Mouse (Mus musculus) left cerebral cortex, adult 18-20 months (tissue): Measurements from ENCODE around the gene Vdac2. TPM values are rescaled to one million over a fixed set of nuclear protein-coding genes. Genes with fewer than 3 reads are reported as not detected.
A peak's percentile ranks its signal among the peaks of the same experiment; 100 is the strongest.

Experiments
- DNase-seq, 2 experiments: peaks; one replicate each; pipeline ENCODE4 v3.0.0; 2021 to 2022; ENCODE audit warnings: low spot score in 2 of 2, mixed read lengths in 1 of 2
- total RNA-seq, 2 experiments: library from RNA; stranded (reverse); gene quantifications; 2 replicates each; pipeline ENCODE4 v1.2.3; 2021

Gene Vdac2
- total RNA-seq, 2 experiments from 2014 or later = 228 to 254 TPM

- DNase-seq = no peak
These were observed 10.4 kb upstream of the Vdac2 start for GRCm38 (mm10) chr14:21814606-21815005.

- no peak for DNase-seq
These were observed 8.8 kb upstream of the Vdac2 start for GRCm38 (mm10) chr14:21816255-21816654.

- DNase-seq = no peak
These were observed 7.6 kb upstream of the Vdac2 start for GRCm38 (mm10) chr14:21817453-21817852.

- DNase-seq = no peak
These were observed 4.0 kb upstream of the Vdac2 start for GRCm38 (mm10) chr14:21820880-21821505.

GRCm38 (mm10) chr14:21822307-21822706 lies 2.7 kb upstream of the Vdac2 start:
- no peak for DNase-seq

- peak; percentile 65 to 70 for DNase-seq
These were observed 2.2 kb upstream of the Vdac2 start for GRCm38 (mm10) chr14:21822795-21823374.

- DNase-seq = no peak
These were observed 1.1 kb upstream of the Vdac2 start for GRCm38 (mm10) chr14:21823897-21824296.

- no peak for DNase-seq
These were observed 901 bp downstream of the Vdac2 start for GRCm38 (mm10) chr14:21825786-21826491.

- DNase-seq = peak; percentile 93 to 96
These were observed 6.1 kb downstream of the Vdac2 start for GRCm38 (mm10) chr14:21830876-21831767.

GRCm38 (mm10) chr14:21831830-21832403 lies 6.9 kb downstream of the Vdac2 start:
- DNase-seq = no peak

GRCm38 (mm10) chr14:21838336-21839017 lies 13.4 kb downstream of the Vdac2 start:
- no peak for DNase-seq

- no peak for DNase-seq
These were observed 17.0 kb downstream of the Vdac2 start for GRCm38 (mm10) chr14:21841819-21842592.

- DNase-seq = no peak
These were observed 18.2 kb downstream of the Vdac2 start for GRCm38 (mm10) chr14:21843263-21843662.

GRCm38 (mm10) chr14:21846827-21847380 lies 21.9 kb downstream of the Vdac2 start:
- DNase-seq = no peak

GRCm38 (mm10) chr14:21847381-21848165 lies 22.5 kb downstream of the Vdac2 start:
- peak; percentile 44 to 61 for DNase-seq

GRCm38 (mm10) chr14:21848166-21849154 lies 23.4 kb downstream of the Vdac2 start, which contains the start of gene Comtd1:
Comtd1 (minus strand) TSS chr14:21848977.
- DNase-seq = peak; percentile 95 to 96
